Mouse (Mus musculus) liver, adult 2 months (tissue): ENCODE data around the gene Pdcd4.

Source experiments
- CTCF ChIP-seq: fragments of 200-500 bp; IDR thresholded peaks from 2 replicates; pipeline ENCODE4 v1.5.1; 2011; ENCODE audit warnings: low read depth, low read length, control low read depth
- POLR2A ChIP-seq: fragments of 200-500 bp; IDR thresholded peaks from 2 replicates; pipeline ENCODE4 v1.6.1; 2011; ENCODE audit warnings: low read length, control low read depth; ENCODE audit not compliant: insufficient read depth; ENCODE audit errors: extremely low read depth

DNA sequence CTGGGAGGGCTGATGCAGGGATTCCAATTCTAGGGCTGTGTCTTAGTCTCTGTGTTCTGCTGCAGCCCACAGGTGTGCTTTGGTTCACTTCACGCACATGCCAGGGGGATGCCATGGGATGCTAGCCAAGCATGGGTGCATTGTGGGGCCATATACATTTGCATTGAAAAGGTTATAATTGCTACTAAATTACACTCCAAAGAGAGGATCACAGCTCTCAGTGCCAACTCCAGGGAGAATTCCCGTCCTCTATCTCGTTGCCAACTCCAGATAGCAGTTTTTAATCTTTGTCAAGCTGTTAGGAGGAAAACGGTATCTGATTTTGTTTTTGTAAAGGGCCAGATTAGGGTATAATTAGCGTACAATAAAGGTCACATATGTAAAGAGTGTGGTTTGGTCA is 36.2 kb upstream of the Pdcd4 start:
- TF ChIP-seq CTCF (no peak), POLR2A (no peak)
